Mouse (Mus musculus) frontal cortex, postnatal 10 days (tissue): ENCODE measurements around the gene Hist2h4.
"Not testable (repeated sequence)": the region's sequence is repeated elsewhere in the genome, so short reads cannot be mapped to it uniquely, and the experiment has no call there.

Source experiments
- DNase-seq, 2 experiments: peaks; one replicate each; pipeline ENCODE4 v3.0.0; 2022; ENCODE audit warnings: low spot score in 2 of 2, mixed read lengths in 1 of 2

Hist2h4 gene

GRCm38 (mm10) chr3:96226695-96227648 is 36.1 kb downstream of the Hist2h4 start:
- no peak for DNase-seq

DNA sequence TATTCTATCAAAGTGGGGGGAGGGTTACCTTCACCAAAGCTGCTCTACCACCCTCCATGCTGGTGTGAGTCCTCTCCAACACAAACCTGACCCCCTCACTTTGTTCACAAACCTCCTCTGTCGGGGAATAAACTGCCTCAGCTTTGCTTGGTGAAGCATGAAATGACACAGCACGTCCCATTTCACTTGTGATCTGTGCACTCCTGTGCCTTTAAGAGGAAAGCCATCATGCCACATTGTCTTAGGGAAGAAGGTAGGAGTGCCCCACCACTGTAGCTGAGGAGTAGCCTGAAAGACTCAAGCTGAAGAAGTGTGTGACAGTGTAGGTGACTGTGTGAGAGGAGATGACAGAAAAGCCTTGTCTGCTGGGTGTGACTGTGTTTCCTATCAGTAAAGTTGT is 37.7 kb downstream of the Hist2h4 start:
- DNase-seq = no peak

DNA sequence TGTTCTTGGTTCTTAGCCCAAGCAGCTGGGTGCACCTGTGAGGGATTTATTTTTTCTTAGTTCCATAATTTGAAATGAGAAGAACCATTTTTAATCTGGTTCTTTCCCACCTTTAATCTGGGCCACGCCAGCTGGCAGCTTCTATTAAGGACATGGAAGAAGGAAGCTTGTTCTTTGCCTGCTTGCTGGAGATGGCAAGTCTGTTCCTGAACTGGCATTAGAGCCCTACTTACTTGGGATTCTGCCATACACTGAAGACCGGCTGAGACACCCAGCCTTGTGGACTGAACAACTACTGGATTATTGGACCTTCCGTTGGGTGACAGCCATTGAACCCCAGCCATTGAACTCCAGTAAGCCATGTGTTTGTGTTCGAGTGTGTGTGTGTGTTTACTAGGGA is 40.3 kb downstream of the Hist2h4 start:
- DNase-seq = no peak

GRCm38 (mm10) chr3:96221640-96222038 is 41.5 kb downstream of the Hist2h4 start:
- no peak for DNase-seq

GRCm38 (mm10) chr3:96220765-96221639 is 42.1 kb downstream of the Hist2h4 start, which contains the start of the genes Hist2h2ac and Hist2h2be:
Hist2h2ac (minus strand) TSS chr3:96220880.
Hist2h2be (plus strand) TSS chr3:96221119.
- DNase-seq = peak; percentile 80

DNA sequence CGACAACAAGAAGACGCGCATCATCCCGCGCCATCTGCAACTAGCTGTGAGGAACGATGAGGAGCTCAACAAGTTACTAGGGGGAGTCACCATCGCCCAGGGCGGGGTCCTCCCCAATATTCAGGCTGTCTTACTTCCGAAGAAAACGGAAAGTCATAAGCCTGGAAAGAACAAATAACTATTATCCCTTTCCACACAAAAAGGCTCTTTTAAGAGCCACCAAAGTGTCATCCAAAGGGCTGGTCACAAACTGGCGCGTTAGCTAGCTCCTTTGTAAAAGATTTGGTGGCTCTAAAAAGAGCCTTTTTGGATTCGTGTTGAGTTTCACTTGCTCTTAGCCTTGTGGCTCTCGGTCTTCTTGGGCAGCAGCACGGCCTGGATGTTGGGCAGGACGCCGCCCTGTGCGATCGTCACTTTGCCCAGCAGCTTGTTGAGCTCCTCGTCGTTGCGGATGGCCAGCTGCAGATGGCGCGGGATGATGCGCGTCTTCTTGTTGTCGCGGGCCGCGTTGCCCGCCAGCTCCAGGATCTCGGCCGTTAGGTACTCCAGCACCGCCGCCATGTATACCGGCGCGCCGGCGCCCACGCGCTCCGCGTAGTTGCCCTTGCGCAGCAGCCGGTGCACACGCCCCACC is 42.9 kb downstream of the Hist2h4 start:
- DNase-seq = not testable (repeated sequence)

DNA sequence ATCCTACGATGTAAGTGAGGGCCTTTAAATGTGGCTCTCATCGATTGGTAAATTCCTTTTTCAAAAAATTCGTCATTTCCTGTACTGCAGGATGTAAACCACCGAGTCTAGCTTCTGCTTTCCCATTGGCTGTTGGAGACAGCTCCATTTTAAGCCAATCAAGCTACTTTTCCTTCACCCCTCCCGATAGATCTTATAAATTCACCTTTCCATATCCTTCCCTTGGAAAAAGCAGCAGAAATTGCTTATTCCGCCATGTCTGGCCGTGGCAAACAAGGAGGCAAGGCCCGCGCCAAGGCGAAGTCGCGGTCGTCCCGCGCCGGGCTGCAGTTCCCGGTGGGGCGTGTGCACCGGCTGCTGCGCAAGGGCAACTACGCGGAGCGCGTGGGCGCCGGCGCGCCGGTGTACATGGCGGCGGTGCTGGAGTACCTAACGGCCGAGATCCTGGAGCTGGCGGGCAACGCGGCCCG is 43.4 kb downstream of the Hist2h4 start, which contains the start of the genes Bola1 and Hist2h2ab:
Gene Bola1 (minus strand): TSS at position 49 of the 470 bp plus-strand sequence.
Gene Hist2h2ab (plus strand): TSS at position 205 of the 470 bp plus-strand sequence.
- DNase-seq = peak; percentile 61 to 73

DNA sequence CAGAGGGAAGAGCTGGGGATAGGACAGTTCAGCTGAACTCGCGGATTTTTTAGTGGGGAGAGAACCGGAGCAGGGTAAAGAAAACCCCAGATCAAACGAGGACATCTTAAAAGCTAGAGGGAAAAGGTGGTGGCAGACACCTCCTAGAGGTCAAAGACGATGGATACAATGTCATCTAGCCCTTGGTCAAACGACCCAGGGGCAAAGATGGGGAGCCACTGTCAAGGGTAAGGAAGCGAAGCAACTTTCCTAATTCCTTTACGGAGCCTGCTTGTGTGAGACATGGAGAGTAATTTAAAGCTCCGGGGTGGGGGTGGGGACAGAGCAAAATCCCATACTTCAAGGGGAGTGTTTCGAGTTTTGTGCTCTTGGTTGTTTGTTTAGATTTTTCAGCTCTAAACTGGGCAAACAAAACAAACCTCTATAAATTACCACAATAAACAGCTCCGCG is 43.9 kb downstream of the Hist2h4 start:
- DNase-seq = no peak
